Mouse (Mus musculus): ENCODE measurements around the gene Tnfrsf14.

The Tnfrsf14 gene

GRCm38 (mm10) chr4:154928395-154929087 lies at the start of gene Tnfrsf14:
Gene Tnfrsf14 (minus strand): TSS chr4:154928563.
- DNase-seq (ENCODE audit: low read depth) = no peak

GRCm38 (mm10) chr4:154974163-154974611 lies 45.8 kb upstream of the Tnfrsf14 start:
- DNase-seq (ENCODE audit: low read depth) = no peak

- no peak for DNase-seq (ENCODE audit: low read depth)
These were observed 44.2 kb upstream of the Tnfrsf14 start for GRCm38 (mm10) chr4:154972546-154972945.

- DNase-seq (ENCODE audit: low read depth) = no peak
These were observed 38.8 kb upstream of the Tnfrsf14 start for GRCm38 (mm10) chr4:154967173-154967572.

GRCm38 (mm10) chr4:154965856-154966255 lies 37.5 kb upstream of the Tnfrsf14 start:
- DNase-seq (ENCODE audit: low read depth) = no peak

GRCm38 (mm10) chr4:154964581-154965235 lies 36.3 kb upstream of the Tnfrsf14 start:
- DNase-seq (ENCODE audit: low read depth) = no peak

- no peak for DNase-seq (ENCODE audit: low read depth)
These were observed 35.7 kb upstream of the Tnfrsf14 start, which contains the start of gene Pank4 for GRCm38 (mm10) chr4:154963901-154964580. Gene Pank4 (plus strand): TSS chr4:154964123.

- no peak for DNase-seq (ENCODE audit: low read depth)
These were observed 35.0 kb upstream of the Tnfrsf14 start for GRCm38 (mm10) chr4:154963190-154963836.

- DNase-seq (ENCODE audit: low read depth) = no peak
These were observed 34.3 kb upstream of the Tnfrsf14 start for GRCm38 (mm10) chr4:154962683-154963082.

GRCm38 (mm10) chr4:154961911-154962310 lies 33.5 kb upstream of the Tnfrsf14 start:
- DNase-seq (ENCODE audit: low read depth) = no peak

GRCm38 (mm10) chr4:154961226-154961738 lies 32.9 kb upstream of the Tnfrsf14 start:
- no peak for DNase-seq (ENCODE audit: low read depth)

- DNase-seq (ENCODE audit: low read depth) = no peak
These were observed 32.4 kb upstream of the Tnfrsf14 start, which contains the start of gene Hes5 for GRCm38 (mm10) chr4:154960690-154961225. Gene Hes5 (plus strand): TSS chr4:154960923.

- DNase-seq (ENCODE audit: low read depth) = no peak
These were observed 31.8 kb upstream of the Tnfrsf14 start for GRCm38 (mm10) chr4:154960021-154960689.

- no peak for DNase-seq (ENCODE audit: low read depth)
These were observed 30.3 kb upstream of the Tnfrsf14 start for GRCm38 (mm10) chr4:154958621-154959020.

- DNase-seq (ENCODE audit: low read depth) = no peak
These were observed 29.8 kb upstream of the Tnfrsf14 start for GRCm38 (mm10) chr4:154958171-154958570.

- DNase-seq (ENCODE audit: low read depth) = no peak
These were observed 29.1 kb upstream of the Tnfrsf14 start for GRCm38 (mm10) chr4:154957289-154957993.

- DNase-seq (ENCODE audit: low read depth) = no peak
These were observed 28.2 kb upstream of the Tnfrsf14 start for GRCm38 (mm10) chr4:154956604-154957003.

GRCm38 (mm10) chr4:154952461-154953241 lies 24.3 kb upstream of the Tnfrsf14 start:
- no peak for DNase-seq (ENCODE audit: low read depth)

- DNase-seq (ENCODE audit: low read depth) = no peak
These were observed 21.2 kb upstream of the Tnfrsf14 start for GRCm38 (mm10) chr4:154949589-154949982.
